Mouse (Mus musculus): Measurements from ENCODE around the gene Cebpg.

GRCm38 (mm10) chr7:35037408-35037807 is 19.0 kb downstream of the Cebpg start:
- TF ChIP-seq POLR2A (IDR thresholded peaks at IDR 0.05; ENCODE audit: borderline replicate concordance, extremely low read depth, insufficient read depth, insufficient read length, poor library complexity, severe bottlenecking) (no peak), CTCF (IDR thresholded peaks at IDR 0.05; ENCODE audit: borderline replicate concordance, extremely low read depth, insufficient read depth, insufficient read length) (no peak)

Measured in brain, embryonic 14.5 days (tissue).